Mouse (Mus musculus): ENCODE data around the gene Nrg4. TPM values are rescaled to one million over a fixed set of nuclear protein-coding genes. Genes with fewer than 3 reads are reported as not detected.

Gene Nrg4
- polyA plus RNA-seq, 2 experiments = 0.39 to 1.1 TPM

- no peaks in the 10 kb centered on the region for H3K36me3 ChIP-seq (replicated peaks; ENCODE audit: control insufficient read depth, insufficient read depth, low read depth)
- ATAC-seq (ENCODE audit: insufficient read depth) (no peak), DNase-seq (ENCODE audit: low read depth in 3 of 3, low spot score in 3 of 3) (no peak)
- H3K27ac ChIP-seq = no peak overlapping the region
- H3K27me3 ChIP-seq (ENCODE audit: control insufficient read depth, insufficient read depth, low read length) = no peaks in the 10 kb centered on the region
- no peak overlapping the region for H3K9ac ChIP-seq (replicated peaks)
- TF ChIP-seq CTCF (IDR thresholded peaks at IDR 0.05; ENCODE audit: low read depth) (no peak), EP300 (IDR thresholded peaks at IDR 0.05; ENCODE audit: low read depth) (no peak)
- H3K4me1 ChIP-seq (replicated peaks; ENCODE audit: control insufficient read depth in 2 of 2, insufficient read depth in 2 of 2, low read length in 1 of 2) = no peaks in the 10 kb centered on the region
- no peaks in the 10 kb centered on the region for H3K9me3 ChIP-seq (ENCODE audit: control insufficient read depth, low read length)
- no peak overlapping the region for H3K4me2 ChIP-seq (ENCODE audit: low read depth)
- H3K4me3 ChIP-seq (ENCODE audit: insufficient read depth in 1 of 2, low read depth in 2 of 2, low read length in 2 of 2) = no peak overlapping the region
- 45% methylated on average over 7 of the region's 7 CpGs for WGBS (ENCODE audit: insufficient replicate concordance)
These were observed 34.2 kb upstream of the Nrg4 start for GRCm38 (mm10) chr9:55360861-55361260.

DNA sequence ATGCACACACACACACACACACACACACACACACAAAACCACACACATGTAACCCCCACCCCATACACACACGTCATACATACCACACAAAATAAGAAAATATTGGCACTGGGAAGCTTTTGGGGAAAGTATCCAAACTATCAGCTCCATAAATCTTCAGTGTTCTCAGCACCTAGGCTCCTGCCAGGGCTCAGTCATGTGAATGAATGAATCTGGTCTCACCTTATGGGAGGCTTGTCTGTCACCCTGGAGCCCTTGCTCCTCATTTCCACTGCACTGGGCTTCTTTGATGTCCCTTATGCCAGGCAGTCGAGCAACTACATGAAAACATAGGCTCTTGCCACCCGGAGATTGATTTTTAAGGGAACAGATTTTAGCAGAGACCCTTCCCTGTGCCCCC is 33.7 kb upstream of the Nrg4 start:
- TF ChIP-seq CTCF (IDR thresholded peaks at IDR 0.05; ENCODE audit: low read depth) = no peak
- no peak for DNase-seq (ENCODE audit: low read depth in 3 of 3, low spot score in 3 of 3)

DNA sequence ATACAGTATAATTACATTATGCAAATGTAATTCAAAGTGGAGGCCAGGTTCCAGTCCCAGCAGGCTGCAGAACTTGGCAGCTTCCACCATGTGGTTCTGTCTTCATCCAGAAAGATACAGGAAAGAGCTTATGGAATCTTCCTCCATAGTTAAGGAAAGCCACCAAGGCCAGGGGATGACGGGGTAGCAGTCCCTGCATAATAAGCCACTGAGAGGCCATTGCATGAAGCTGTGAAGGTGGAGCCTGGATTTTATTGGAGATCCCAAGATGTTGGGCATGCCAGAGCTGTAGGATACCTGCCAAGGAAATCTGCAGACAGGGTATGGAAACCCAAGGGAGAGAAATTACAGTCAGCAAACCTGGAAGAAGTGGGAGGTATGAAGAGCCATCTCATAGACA is 30.5 kb upstream of the Nrg4 start:
- no peak overlapping the region for H3K4me3 ChIP-seq (ENCODE audit: insufficient read depth in 1 of 2, low read depth in 2 of 2, low read length in 2 of 2)
- H3K9ac ChIP-seq (replicated peaks) = no peak overlapping the region
- DNase-seq (ENCODE audit: low read depth in 3 of 3, low spot score in 3 of 3) (no peak), ATAC-seq (ENCODE audit: insufficient read depth) (no peak)
- no peak overlapping the region for H3K27ac ChIP-seq
- H3K4me1 ChIP-seq (replicated peaks; ENCODE audit: control insufficient read depth in 2 of 2, insufficient read depth in 2 of 2, low read length in 1 of 2) = no peaks in the 10 kb centered on the region
- 48% methylated on average over 1 of the region's 1 CpGs for WGBS (ENCODE audit: insufficient replicate concordance)
- H3K36me3 ChIP-seq (replicated peaks; ENCODE audit: control insufficient read depth, insufficient read depth, low read depth) = no peaks in the 10 kb centered on the region
- no peaks in the 10 kb centered on the region for H3K9me3 ChIP-seq (ENCODE audit: control insufficient read depth, low read length)
- H3K4me2 ChIP-seq (ENCODE audit: low read depth) = no peak overlapping the region
- no peaks in the 10 kb centered on the region for H3K27me3 ChIP-seq (ENCODE audit: control insufficient read depth, insufficient read depth, low read length)
- TF ChIP-seq CTCF (IDR thresholded peaks at IDR 0.05; ENCODE audit: low read depth) (no peak), EP300 (IDR thresholded peaks at IDR 0.05; ENCODE audit: low read depth) (no peak)

More for the DNA sequence above, 33.7 kb upstream of the Nrg4 start:
- Histone ChIP-seq H3K4me1 (replicated peaks; ENCODE audit: control insufficient read depth in 2 of 2, insufficient read depth in 2 of 2, low read length in 1 of 2) (no peaks in the 10 kb centered on the region), H3K4me2 (ENCODE audit: low read depth) (no peak overlapping the region), H3K9me3 (ENCODE audit: control insufficient read depth, low read length) (no peaks in the 10 kb centered on the region), H3K27ac (no peak overlapping the region), H3K36me3 (replicated peaks; ENCODE audit: control insufficient read depth, insufficient read depth, low read depth) (no peaks in the 10 kb centered on the region), H3K4me3 (ENCODE audit: insufficient read depth in 1 of 2, low read depth in 2 of 2, low read length in 2 of 2) (no peak overlapping the region), H3K27me3 (ENCODE audit: control insufficient read depth, insufficient read depth, low read length) (no peaks in the 10 kb centered on the region), H3K9ac (replicated peaks) (no peak overlapping the region)
- no peak for ATAC-seq (ENCODE audit: insufficient read depth)
- 53% methylated on average over 3 of the region's 3 CpGs for WGBS (ENCODE audit: insufficient replicate concordance)

GRCm38 (mm10) chr9:55355270-55355834 is 28.7 kb upstream of the Nrg4 start:
- no peaks in the 10 kb centered on the region for H3K4me1 ChIP-seq (replicated peaks; ENCODE audit: control insufficient read depth in 2 of 2, insufficient read depth in 2 of 2, low read length in 1 of 2)
- H3K36me3 ChIP-seq (replicated peaks; ENCODE audit: control insufficient read depth, insufficient read depth, low read depth) = no peaks in the 10 kb centered on the region
- H3K27ac ChIP-seq = no peak overlapping the region
- no peak overlapping the region for H3K4me3 ChIP-seq (ENCODE audit: insufficient read depth in 1 of 2, low read depth in 2 of 2, low read length in 2 of 2)
- H3K9me3 ChIP-seq (ENCODE audit: control insufficient read depth, low read length) = no peaks in the 10 kb centered on the region
- no peak for TF ChIP-seq EP300 (IDR thresholded peaks at IDR 0.05; ENCODE audit: low read depth)
- TF ChIP-seq CTCF (IDR thresholded peaks at IDR 0.05; ENCODE audit: low read depth) = no peak
- WGBS (ENCODE audit: insufficient replicate concordance) = 54% methylated on average over 8 of the region's 8 CpGs
- no peak overlapping the region for H3K4me2 ChIP-seq (ENCODE audit: low read depth)
- DNase-seq (ENCODE audit: low read depth in 3 of 3, low spot score in 3 of 3) (no peak), ATAC-seq (ENCODE audit: insufficient read depth) (no peak)
- no peak overlapping the region for H3K9ac ChIP-seq (replicated peaks)
- H3K27me3 ChIP-seq (ENCODE audit: control insufficient read depth, insufficient read depth, low read length) = no peaks in the 10 kb centered on the region

DNA sequence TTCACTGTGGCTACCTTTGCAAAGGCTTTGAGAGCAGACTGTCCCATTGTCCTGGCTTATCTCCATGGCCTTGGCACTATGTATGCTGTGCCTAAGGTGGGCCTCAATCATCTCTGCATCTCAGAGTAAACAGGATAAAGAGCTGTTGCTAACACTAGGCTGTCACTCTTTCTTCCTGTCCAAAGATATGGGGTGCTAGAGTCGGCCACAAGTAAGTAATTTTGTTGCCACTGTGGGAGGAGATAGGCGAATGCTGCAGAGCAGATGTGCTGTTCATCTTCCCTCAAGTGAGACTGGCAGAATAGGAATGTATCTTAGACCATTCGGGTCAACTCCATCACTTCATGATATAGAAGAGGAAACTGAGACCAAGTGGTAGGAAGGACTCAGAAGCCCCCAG is 28.0 kb upstream of the Nrg4 start:
- no peak for ATAC-seq (ENCODE audit: insufficient read depth)

More for the DNA sequence above, 28.0 kb upstream of the Nrg4 start:
- no peak for TF ChIP-seq CTCF (IDR thresholded peaks at IDR 0.05; ENCODE audit: low read depth)
- no peak for TF ChIP-seq EP300 (IDR thresholded peaks at IDR 0.05; ENCODE audit: low read depth)
- WGBS (ENCODE audit: insufficient replicate concordance) = 21% methylated on average over 3 of the region's 3 CpGs
- H3K4me1 ChIP-seq (replicated peaks; ENCODE audit: control insufficient read depth in 2 of 2, insufficient read depth in 2 of 2, low read length in 1 of 2) = no peaks in the 10 kb centered on the region
- no peak overlapping the region for H3K27ac ChIP-seq
- no peak overlapping the region for H3K4me2 ChIP-seq (ENCODE audit: low read depth)
- no peak overlapping the region for H3K4me3 ChIP-seq (ENCODE audit: insufficient read depth in 1 of 2, low read depth in 2 of 2, low read length in 2 of 2)
- H3K9ac ChIP-seq (replicated peaks) = no peak overlapping the region
- no peak for DNase-seq (ENCODE audit: low read depth in 3 of 3, low spot score in 3 of 3)
- H3K36me3 ChIP-seq (replicated peaks; ENCODE audit: control insufficient read depth, insufficient read depth, low read depth) = no peaks in the 10 kb centered on the region
- H3K27me3 ChIP-seq (ENCODE audit: control insufficient read depth, insufficient read depth, low read length) = no peaks in the 10 kb centered on the region
- H3K9me3 ChIP-seq (ENCODE audit: control insufficient read depth, low read length) = no peaks in the 10 kb centered on the region

All from liver, embryonic 14.5 days (tissue).